Mouse (Mus musculus) brain, embryonic 14.5 days (tissue): ENCODE results near the gene Paqr3. TPM values are rescaled to one million over a fixed set of nuclear protein-coding genes. Genes with fewer than 3 reads are reported as not detected.
A peak's percentile ranks its signal among the peaks of the same experiment; 100 is the strongest.

Source experiments
- DNase-seq: peaks from one replicate; pipeline ENCODE4 v3.0.0-alpha.2; 2011; ENCODE audit warnings: low read depth
- CTCF ChIP-seq: fragments of 200-500 bp; IDR thresholded peaks from 2 replicates; pipeline ENCODE4 v1.5.1; 2012; ENCODE audit warnings: inconsistent platforms, mild to moderate bottlenecking, moderate library complexity, borderline replicate concordance; ENCODE audit not compliant: insufficient read depth, insufficient read length; ENCODE audit errors: extremely low read depth
- POLR2A ChIP-seq: fragments of 200-500 bp; IDR thresholded peaks from 2 replicates; pipeline ENCODE4 v1.6.1; 2012; ENCODE audit warnings: mild to moderate bottlenecking, inconsistent platforms, borderline replicate concordance; ENCODE audit not compliant: poor library complexity, insufficient read depth, insufficient read length, severe bottlenecking; ENCODE audit errors: extremely low read depth
- polyA plus RNA-seq: library from polyadenylated mRNA; depleted of rRNA; stranded (reverse); fragments of >200 nt; gene quantifications from 2 replicates; pipeline ENCODE4 v1.2.3, GENCODE M21; 2012; rRNA removed

The Paqr3 gene
- polyA plus RNA-seq, result 31.9 and 33.9 TPM in 2 replicates

- TF ChIP-seq CTCF, result no peak
- TF ChIP-seq POLR2A, result peak; percentile 90
- peak; percentile 98 for DNase-seq
Observed at GRCm38 (mm10) chr5:97111207-97111910, at the start of gene Paqr3. TSS of gene Paqr3 (minus strand) at chr5:97111596.

GRCm38 (mm10) chr5:97154688-97155087 lies 43.3 kb upstream of the Paqr3 start:
- peak; percentile 44 for DNase-seq
- TF ChIP-seq CTCF (no peak), POLR2A (no peak)

- peak; percentile 42 for DNase-seq
- no peak for TF ChIP-seq POLR2A
- no peak for TF ChIP-seq CTCF
Observed at GRCm38 (mm10) chr5:97135331-97135730, 23.9 kb upstream of the Paqr3 start.

- TF ChIP-seq CTCF (no peak), POLR2A (no peak)
- peak; percentile 63 for DNase-seq
Observed at GRCm38 (mm10) chr5:97129589-97129988, 18.2 kb upstream of the Paqr3 start.

- peak; percentile 95 for DNase-seq
- TF ChIP-seq POLR2A (no peak), CTCF (peak; percentile 82)
Observed at GRCm38 (mm10) chr5:97128242-97129226, 17.1 kb upstream of the Paqr3 start.

GRCm38 (mm10) chr5:97127284-97127683 lies 15.9 kb upstream of the Paqr3 start:
- TF ChIP-seq CTCF, result no peak
- TF ChIP-seq POLR2A, result no peak
- DNase-seq, result no peak

GRCm38 (mm10) chr5:97126005-97126404 lies 14.6 kb upstream of the Paqr3 start:
- no peak for TF ChIP-seq POLR2A
- TF ChIP-seq CTCF, result peak; percentile 89
- peak; percentile 79 for DNase-seq

- TF ChIP-seq CTCF, result no peak
- no peak for TF ChIP-seq POLR2A
- no peak for DNase-seq
Observed at GRCm38 (mm10) chr5:97125459-97125970, 14.1 kb upstream of the Paqr3 start.

- DNase-seq, result no peak
- no peak for TF ChIP-seq POLR2A
- TF ChIP-seq CTCF, result no peak
Observed at GRCm38 (mm10) chr5:97124977-97125376, 13.6 kb upstream of the Paqr3 start.

GRCm38 (mm10) chr5:97110697-97111096 lies 699 bp downstream of the Paqr3 start:
- TF ChIP-seq CTCF (no peak), POLR2A (no peak)
- DNase-seq, result peak; percentile 55

GRCm38 (mm10) chr5:97110133-97110532 lies 1.3 kb downstream of the Paqr3 start:
- no peak for TF ChIP-seq POLR2A
- no peak for TF ChIP-seq CTCF
- no peak for DNase-seq

- no peak for DNase-seq
- TF ChIP-seq POLR2A (no peak), CTCF (no peak)
Observed at GRCm38 (mm10) chr5:97108333-97108732, 3.1 kb downstream of the Paqr3 start.
